Comparison of ENCODE assay signal across 8 mouse cellular contexts in the genomic region with DNA sequence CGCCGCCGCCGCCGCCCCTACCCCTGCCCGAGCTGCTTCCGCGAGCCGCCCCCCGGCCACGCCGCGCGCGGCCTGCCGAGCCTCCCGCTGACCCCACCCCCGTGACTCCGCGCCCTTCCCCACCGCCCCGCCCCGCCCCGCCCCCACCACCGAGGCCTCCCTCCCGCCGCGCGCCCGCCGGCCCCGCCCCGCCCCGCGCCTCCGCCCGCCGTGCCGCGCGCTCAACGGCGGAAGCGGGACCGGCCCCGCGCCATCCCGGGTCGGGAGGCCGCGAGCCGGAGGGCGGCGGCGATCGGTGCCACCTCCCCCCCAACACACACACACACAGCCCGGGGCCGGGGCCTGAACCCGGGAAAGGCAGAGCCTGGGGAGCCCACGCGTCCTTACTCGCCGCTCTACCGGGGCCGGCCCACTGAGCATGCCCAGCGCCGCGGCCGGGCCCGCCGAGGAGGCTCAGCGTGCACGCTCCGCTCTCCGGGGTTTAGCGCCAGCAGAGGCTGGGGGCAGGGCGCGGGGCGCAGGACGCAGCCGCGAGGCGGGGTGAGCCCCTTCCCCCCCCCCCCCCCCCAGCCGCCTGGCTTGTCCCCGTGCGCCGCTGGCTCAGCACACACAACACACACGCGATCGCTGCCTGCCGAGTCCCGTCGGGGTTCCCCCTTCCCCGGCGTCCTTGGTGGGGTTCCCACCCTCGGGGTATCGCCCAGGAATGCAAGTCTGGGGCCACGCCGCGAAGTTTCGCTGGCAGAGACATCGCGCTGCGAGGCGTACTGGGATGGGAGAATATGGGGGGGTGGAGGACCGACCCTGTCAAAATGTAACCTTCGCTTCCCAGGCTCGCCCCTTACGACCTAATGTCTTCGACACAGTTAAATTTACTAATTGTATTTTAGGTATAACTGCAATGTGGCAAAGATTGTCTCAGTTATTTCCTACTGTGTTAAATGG. TPM values are rescaled to one million over a fixed set of nuclear protein-coding genes. Genes with fewer than 3 reads are reported as not detected.
DNase-seq lines count a peak whose midpoint lies in the region; ATAC-seq and TF ChIP-seq lines count a peak whose summit lies in the region.

A gene (minus strand): TSS at position 496 of the 945 bp plus-strand sequence.

- peak; percentile 91 for ATAC-seq in hindbrain, embryonic 11.5 days (ENCODE audit: low FRiP score)

- H3K4me2 ChIP-seq in hindbrain, embryonic 11.5 days (replicated peaks; ENCODE audit: low read depth, low read length), result peak within 1 kb of the TSS; percentile 76

- peaks cover 2 to 5% of the 10 kb centered on the region in 2 experiments; a peak in 3 of 4 replicates for H3K4me1 ChIP-seq in ES-E14 (ENCODE audit: control insufficient read depth in 2 of 2, insufficient read depth in 2 of 2, low read length in 2 of 2, poor library complexity in 1 of 2)
- no peaks in the 10 kb centered on the region for H3K4me1 ChIP-seq in hindbrain, embryonic 11.5 days (replicated peaks; ENCODE audit: control insufficient read depth, insufficient read depth, low read length)

- DNase-seq in ES-E14 (ENCODE audit: low read depth, low spot score), result no peak
- peak; percentile 68 for DNase-seq in cerebellum, adult 9-10 months
- peak; percentile 76 to 86 for DNase-seq in frontal cortex, postnatal 10 days (ENCODE audit: low spot score in 2 of 2)
- peak; percentile 87 for DNase-seq in hindbrain, embryonic 11.5 days (ENCODE audit: low spot score)
- peak; percentile 73 to 76 for DNase-seq in layer of hippocampus, postnatal 25 days (ENCODE audit: extremely low spot score in 1 of 2, low spot score in 1 of 2)
- DNase-seq in lung, postnatal 14 days, result peak; percentile 83
- DNase-seq in retina, adult 2 months (ENCODE audit: low read depth, low spot score), result peak; percentile 75
- peak; percentile 86 for DNase-seq in thymus, postnatal 25 days

- no peaks in the 10 kb centered on the region for H3K9me3 ChIP-seq in ES-E14 (ENCODE audit: control insufficient read depth, insufficient read depth, low read depth, low read length)
- H3K9me3 ChIP-seq in hindbrain, embryonic 11.5 days (ENCODE audit: control insufficient read depth, low read length), result no peaks in the 10 kb centered on the region

- H3K27ac ChIP-seq in ES-E14 (ENCODE audit: insufficient read depth, low read depth, low read length, poor library complexity, severe bottlenecking), result peak within 1 kb of the TSS; percentile 91
- H3K27ac ChIP-seq in hindbrain, embryonic 11.5 days (ENCODE audit: low read depth, low read length), result peak within 1 kb of the TSS; percentile 96

- no peaks in the 10 kb centered on the region for H3K27me3 ChIP-seq in hindbrain, embryonic 11.5 days (ENCODE audit: control insufficient read depth, insufficient read depth, low read length)

- in situ Hi-C loops in ES-E14 (cut with MboI; ENCODE audit: low sequenced_read_pairs in 2 of 2, unreplicated experiment in 2 of 2), result no loop called here

- 0 out of 2 replicates have a peak, but pooled peaks cover 2% of the 10 kb centered on the region for H3K36me3 ChIP-seq in ES-E14 (ENCODE audit: control insufficient read depth, insufficient read depth, low read length, poor library complexity, severe bottlenecking)
- no peaks in the 10 kb centered on the region for H3K36me3 ChIP-seq in hindbrain, embryonic 11.5 days (ENCODE audit: control insufficient read depth, insufficient read depth, low read length)

- WGBS in hindbrain, embryonic 11.5 days, result 0% methylated on average over 50 of the region's 110 CpGs

- H3K9ac ChIP-seq in ES-E14 (ENCODE audit: insufficient read depth, low read depth, low read length, poor library complexity, severe bottlenecking), result peak within 1 kb of the TSS; percentile 97
- H3K9ac ChIP-seq in hindbrain, embryonic 11.5 days (ENCODE audit: low read depth, low read length), result peak within 1 kb of the TSS; percentile 94

- H3K4me3 ChIP-seq in ES-E14 (ENCODE audit: insufficient read depth in 1 of 2, low read depth in 1 of 2, low read length in 2 of 2, poor library complexity in 1 of 2, severe bottlenecking in 1 of 2), result peak within 1 kb of the TSS; percentile 90 to 99
- H3K4me3 ChIP-seq in hindbrain, embryonic 11.5 days (ENCODE audit: low read depth, low read length), result peak within 1 kb of the TSS; percentile 70

TF ChIP-seq in ES-E14, 5 proteins besides CTCF, POLR2A, EP300 and RAD21:
- TF ChIP-seq MAFK (IDR thresholded peaks at IDR 0.05; ENCODE audit: insufficient read depth, low read depth, low read length) (no peak), HCFC1 (IDR thresholded peaks at IDR 0.05; ENCODE audit: borderline replicate concordance, insufficient read depth, low read length) (0 out of 2 replicates have a peak, but pooled peaks have one; percentile 26)

RNA-seq across cellular contexts. Expression of the gene that starts here (rescaled TPM):
- total RNA-seq in ES-E14 (2012; rRNA removed), result 59.1 and 66.7 TPM in 2 replicates
- polyA plus RNA-seq in hindbrain, embryonic 11.5 days (2014; fragmentation: Nextera tagmentation; extraction: Ambion mirVana), result 82.3 and 86.9 TPM in 2 replicates
- total RNA-seq in layer of hippocampus, postnatal 25 days (2021), result 10 to 100 TPM; 39.6 to 48.5 TPM
